Mouse (Mus musculus) lung, adult 2 months (tissue): ENCODE data around the gene Atf7ip. TPM values are rescaled to one million over a fixed set of nuclear protein-coding genes. Genes with fewer than 3 reads are reported as not detected.

Experiments
- DNase-seq: peaks from one replicate; pipeline ENCODE4 v3.0.0; 2022
- H3K4me1 ChIP-seq: fragments of 200-500 bp; 2 replicates; pipeline ENCODE4 v1.6.1; 2011; ENCODE audit warnings: low read length; ENCODE audit not compliant: control insufficient read depth, insufficient read depth
- H3K4me3 ChIP-seq: fragments of 200-500 bp; replicated peaks from 2 replicates; pipeline ENCODE3; 2011; ENCODE audit warnings: low read depth, mild to moderate bottlenecking, control low read depth, low read length; ENCODE audit errors: extremely low read depth
- CTCF ChIP-seq: fragments of 200-500 bp; IDR thresholded peaks from 2 replicates; pipeline ENCODE4 v1.5.1; 2011; ENCODE audit warnings: mild to moderate bottlenecking, low read length, control low read depth; ENCODE audit not compliant: insufficient read depth
- POLR2A ChIP-seq: fragments of 200-500 bp; IDR thresholded peaks from 2 replicates; pipeline ENCODE4 v1.6.1; 2011; ENCODE audit warnings: low read depth, mild to moderate bottlenecking, control low read depth, low read length, borderline replicate concordance; ENCODE audit errors: extremely low read depth
- WGBS: fragments of 180-500 bp; shearing (Covaris S2); methylation state at CpG from one replicate; pipeline ENCODE4 v1.1.7; 2018; 5-methylcytosine and 5-hydroxymethylcytosine counted together
- polyA plus RNA-seq: library from polyadenylated mRNA; depleted of rRNA; stranded (reverse); fragments of >200 nt; gene quantifications from 2 replicates; pipeline ENCODE4 v1.2.3, GENCODE M21; 2012

Gene Atf7ip
- polyA plus RNA-seq, 1 experiment = 28.3 TPM

GRCm38 (mm10) chr6:136468974-136469792 lies 36.8 kb upstream of the Atf7ip start:
- WGBS = 30% methylated on average over 12 of the region's 12 CpGs
- peaks cover 32% of the 10 kb centered on the region for H3K4me1 ChIP-seq
- peak; percentile 28 for DNase-seq
- no peak overlapping the region for H3K4me3 ChIP-seq
- TF ChIP-seq CTCF (no peak), POLR2A (no peak)

- no peak overlapping the region for H3K4me3 ChIP-seq
- no peak for TF ChIP-seq CTCF
- TF ChIP-seq POLR2A = no peak
- DNase-seq = no peak
- 78% methylated on average over 9 of the region's 9 CpGs for WGBS
- H3K4me1 ChIP-seq = peaks cover 28% of the 10 kb centered on the region
Observed at GRCm38 (mm10) chr6:136469807-136470206, 36.2 kb upstream of the Atf7ip start.

GRCm38 (mm10) chr6:136470321-136471230 lies 35.4 kb upstream of the Atf7ip start:
- H3K4me1 ChIP-seq = peaks cover 28% of the 10 kb centered on the region
- no peak overlapping the region for H3K4me3 ChIP-seq
- 11% methylated on average over 31 of the region's 31 CpGs for WGBS
- TF ChIP-seq CTCF (no peak), POLR2A (peak; percentile 18; the same call in 1 of the 2 replicates)
- peak; percentile 75 for DNase-seq

DNA sequence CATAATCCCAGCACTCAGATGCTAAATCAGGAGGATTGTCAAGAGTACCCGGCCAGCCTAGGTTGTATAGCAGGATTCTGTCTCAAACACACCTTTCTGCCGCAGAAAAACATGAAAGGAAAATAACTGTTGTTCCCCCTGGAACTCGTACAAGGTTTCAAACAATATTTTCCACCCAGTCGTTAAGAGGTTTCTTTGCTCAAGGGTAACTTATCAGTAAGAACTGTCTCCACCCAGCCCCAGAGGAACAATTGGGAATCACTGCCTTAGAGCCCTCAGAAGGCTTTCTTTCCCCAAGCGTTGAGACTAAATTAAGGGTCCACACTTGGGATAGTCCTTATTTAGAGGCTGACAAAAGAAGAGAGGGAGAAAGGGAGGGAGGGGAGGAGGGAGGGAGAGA lies 34.4 kb upstream of the Atf7ip start:
- Histone ChIP-seq H3K4me1 (peaks cover 21% of the 10 kb centered on the region), H3K4me3 (no peak overlapping the region)
- no peak for DNase-seq
- 29% methylated on average over 5 of the region's 5 CpGs for whole genome bisulfite sequencing
- TF ChIP-seq CTCF = no peak
- no peak for TF ChIP-seq POLR2A

GRCm38 (mm10) chr6:136472779-136473178 lies 33.2 kb upstream of the Atf7ip start:
- 86% methylated on average over 6 of the region's 6 CpGs for WGBS
- TF ChIP-seq CTCF (no peak), POLR2A (no peak)
- H3K4me3 ChIP-seq = no peak overlapping the region
- peaks cover 19% of the 10 kb centered on the region for H3K4me1 ChIP-seq
- DNase-seq = no peak

DNA sequence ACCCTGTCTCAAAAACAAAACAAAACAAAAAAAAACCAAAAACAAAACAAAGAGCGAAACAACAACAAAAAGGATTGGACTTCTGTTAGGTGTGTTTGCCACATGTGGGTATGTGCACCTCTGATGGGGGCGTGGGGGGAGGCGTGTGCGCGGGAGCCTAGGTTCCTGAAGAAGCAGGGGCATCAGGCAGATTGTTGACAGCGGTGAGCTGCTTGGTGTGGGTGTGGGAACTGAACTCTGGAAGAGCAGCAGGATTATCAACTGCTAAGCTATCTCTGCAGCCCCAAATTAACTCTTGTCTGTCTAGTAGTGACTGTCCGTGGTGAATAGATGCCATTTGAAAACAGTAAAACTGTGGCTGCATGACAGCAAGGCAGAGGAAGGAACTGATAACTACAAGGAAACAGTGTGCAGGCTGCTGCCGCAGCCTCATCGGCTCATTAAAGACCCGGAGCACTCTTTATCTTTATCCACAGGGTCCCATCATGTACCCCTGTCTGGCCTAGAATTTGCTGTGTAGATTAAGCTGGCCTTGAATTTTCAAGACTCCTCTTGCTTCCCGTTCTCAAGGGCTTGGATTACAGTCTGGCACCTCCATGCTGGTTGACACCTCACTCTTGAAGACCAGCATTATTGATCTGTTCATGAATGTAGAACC lies 32.4 kb upstream of the Atf7ip start:
- Histone ChIP-seq H3K4me3 (no peak overlapping the region), H3K4me1 (peaks cover 16% of the 10 kb centered on the region)
- no peak for DNase-seq
- TF ChIP-seq CTCF (no peak), POLR2A (no peak)
- 78% methylated on average over 11 of the region's 11 CpGs for WGBS

DNA sequence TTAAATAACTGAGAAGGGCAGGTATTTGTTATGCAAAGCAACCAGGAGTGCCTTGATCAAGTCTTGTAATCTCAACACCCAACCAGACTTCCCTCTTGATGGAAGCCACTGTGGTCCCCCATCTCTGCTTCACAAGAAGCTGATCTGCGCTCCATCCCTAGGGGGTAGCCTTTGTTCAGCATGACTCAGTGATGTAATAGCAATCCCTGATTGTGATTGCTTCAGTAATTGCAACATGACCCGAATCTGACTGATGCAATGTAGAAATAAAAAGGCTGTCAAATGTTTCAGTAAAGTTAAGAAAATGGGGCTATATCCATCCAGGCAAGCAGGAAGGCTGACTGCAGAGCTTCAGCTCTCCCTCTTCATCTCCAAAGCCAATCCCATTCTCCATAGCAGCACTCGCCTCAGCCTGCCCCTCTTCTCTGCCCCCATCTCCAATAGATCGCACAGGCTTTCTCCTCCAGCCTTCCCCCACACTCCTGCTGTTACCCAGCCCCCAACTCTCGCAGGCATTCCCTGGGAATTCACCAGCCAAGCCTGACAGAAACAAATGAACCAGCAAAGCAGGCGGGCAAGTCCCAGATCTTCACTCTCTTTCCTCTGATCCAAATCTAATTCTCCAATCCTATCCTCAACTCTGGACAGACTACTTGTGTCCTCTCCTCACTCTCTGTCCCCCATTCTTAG lies 30.7 kb upstream of the Atf7ip start:
- Histone ChIP-seq H3K4me1 (peaks cover 4% of the 10 kb centered on the region; the same call in 1 of the 2 replicates), H3K4me3 (no peak overlapping the region)
- 68% methylated on average over 6 of the region's 6 CpGs for WGBS
- TF ChIP-seq POLR2A = no peak
- no peak for TF ChIP-seq CTCF
- no peak for DNase-seq

- no peak overlapping the region for H3K4me3 ChIP-seq
- WGBS = 74% methylated on average over 1 of the region's 1 CpGs
- no peaks in the 10 kb centered on the region; the same call in 1 of the 2 replicates for H3K4me1 ChIP-seq
- no peak for TF ChIP-seq CTCF
- no peak for TF ChIP-seq POLR2A
- no peak for DNase-seq
Observed at GRCm38 (mm10) chr6:136477878-136478277, 28.1 kb upstream of the Atf7ip start.

GRCm38 (mm10) chr6:136483531-136483930 lies 22.4 kb upstream of the Atf7ip start:
- WGBS = 88% methylated on average over 2 of the region's 2 CpGs
- DNase-seq = no peak
- no peak for TF ChIP-seq CTCF
- TF ChIP-seq POLR2A = no peak
- H3K4me3 ChIP-seq = no peak overlapping the region
- no peaks in the 10 kb centered on the region for H3K4me1 ChIP-seq
